Mouse (Mus musculus) WW6 (cell line): Measurements from ENCODE around the gene Chrna1.
"Not testable (repeated sequence)": the region's sequence is repeated elsewhere in the genome, so short reads cannot be mapped to it uniquely, and the experiment has no call there.

ENCODE experiments used
- DNase-seq: peaks from one replicate; pipeline ENCODE4 v3.0.0-alpha.2; 2013; ENCODE audit warnings: low read depth, low spot score

Gene Chrna1

DNA sequence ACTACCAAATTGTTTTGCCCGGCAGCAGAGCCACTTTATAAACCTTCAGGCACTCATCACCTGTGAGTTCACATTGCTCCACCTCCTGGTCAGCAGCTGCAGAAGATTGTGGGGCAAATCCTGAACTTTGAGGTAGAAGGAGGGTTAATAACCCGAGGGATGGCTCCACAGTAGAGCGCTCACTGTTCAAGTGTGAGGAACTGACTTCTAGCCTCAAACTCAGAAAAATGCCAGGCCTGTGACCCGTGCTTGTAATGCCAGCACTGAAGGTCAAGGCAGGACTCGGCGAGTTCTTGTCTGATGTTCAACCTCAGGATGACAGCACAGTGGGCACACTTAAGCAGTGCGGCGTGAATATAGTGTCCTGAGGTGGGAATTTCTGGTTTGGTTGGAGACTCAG, 22.2 kb downstream of the Chrna1 start:
- DNase-seq = no peak

DNA sequence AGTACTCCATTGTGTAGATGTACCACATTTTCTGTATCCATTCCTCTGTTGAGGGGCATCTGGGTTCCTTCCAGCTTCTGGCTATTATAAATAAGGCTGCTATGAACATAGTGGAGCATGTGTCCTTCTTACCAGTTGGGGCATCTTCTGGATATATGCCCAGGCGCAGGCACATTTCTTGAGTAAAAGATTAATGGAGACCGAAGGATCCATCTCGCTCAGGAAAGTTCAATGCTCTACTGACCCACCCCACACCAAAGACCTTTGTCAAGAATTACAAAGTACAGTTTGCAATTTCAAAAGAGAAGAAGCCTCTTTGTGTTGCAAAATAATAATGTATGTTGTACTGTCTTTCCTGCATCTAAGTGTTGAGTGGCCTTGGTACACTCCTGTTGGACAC, 23.1 kb downstream of the Chrna1 start:
- not testable (repeated sequence) for DNase-seq

DNA sequence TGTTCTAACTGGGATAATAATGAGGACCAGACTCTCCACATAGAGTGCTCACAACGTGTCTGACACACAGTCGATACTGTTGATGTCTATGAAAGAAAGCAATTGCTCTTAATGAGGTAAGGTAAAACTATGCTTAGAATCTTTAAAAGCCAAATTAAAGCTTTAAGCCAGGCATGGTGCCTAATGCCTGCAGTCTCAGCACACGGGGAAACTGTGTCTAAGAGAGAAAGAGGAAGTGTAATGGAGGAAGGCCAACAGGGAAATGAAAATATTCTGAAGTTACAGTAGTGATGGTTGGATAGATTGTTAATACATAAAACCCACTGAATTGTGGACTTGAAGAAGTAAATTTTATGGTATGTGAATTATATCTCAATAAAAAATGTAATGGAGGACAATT, 25.7 kb downstream of the Chrna1 start:
- no peak for DNase-seq

DNA sequence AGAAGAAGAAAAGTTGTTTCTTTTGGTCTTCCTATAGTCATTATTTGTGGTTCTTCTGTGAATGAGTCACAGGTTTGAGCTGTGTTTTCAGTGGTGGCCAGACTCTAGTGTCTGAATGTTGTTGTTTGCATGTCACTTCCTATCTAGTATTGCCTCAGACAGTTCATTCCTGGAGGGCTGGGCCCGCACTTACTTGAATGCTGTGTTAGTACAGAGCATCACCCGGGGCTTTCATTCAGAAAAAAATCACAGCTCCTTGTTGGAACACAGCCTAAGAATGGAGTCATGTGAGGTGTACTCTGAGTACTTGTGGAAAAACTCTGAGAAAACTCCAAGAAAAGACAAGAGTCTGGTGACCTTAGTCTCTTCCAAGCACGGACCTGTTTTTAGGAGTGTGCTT, 27.2 kb downstream of the Chrna1 start:
- DNase-seq = no peak

DNA sequence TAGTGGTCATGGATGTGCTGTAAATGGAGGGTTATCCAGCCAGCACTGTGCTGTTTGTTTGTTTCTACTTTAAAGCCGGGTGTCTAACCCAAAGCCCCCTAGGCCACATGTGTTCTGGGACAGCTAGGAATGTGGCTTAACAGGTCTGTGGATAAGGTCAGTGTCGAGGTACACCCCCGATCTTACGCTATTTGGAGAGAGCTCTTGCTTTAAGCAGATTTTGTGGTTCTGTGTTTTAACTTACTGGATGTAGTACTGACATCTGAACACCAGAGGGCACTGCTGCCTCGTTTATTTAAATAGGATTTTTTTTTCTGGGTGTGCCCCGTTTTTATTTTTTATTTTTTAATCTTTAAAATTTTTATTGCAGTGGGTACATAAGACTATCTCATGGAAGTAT, 29.4 kb downstream of the Chrna1 start:
- DNase-seq = no peak

DNA sequence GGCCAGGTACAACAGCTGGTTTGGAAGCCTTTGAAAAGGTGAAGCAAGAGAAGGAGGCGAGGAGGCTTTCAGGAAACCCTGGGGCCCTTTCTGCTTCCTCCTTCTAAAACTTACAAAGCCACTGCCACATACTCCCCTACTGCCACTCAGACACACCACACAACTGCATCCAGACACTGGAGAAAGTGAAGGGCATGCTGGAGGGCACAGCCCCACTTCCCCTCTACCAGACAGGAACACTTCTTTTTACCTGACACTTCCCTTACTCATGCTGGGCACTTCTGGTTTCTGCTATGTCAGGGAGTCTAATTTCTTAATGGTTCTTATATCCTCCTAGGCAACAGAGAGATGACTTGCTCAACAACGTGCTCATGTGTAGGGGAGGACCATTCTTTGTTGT, 31.6 kb downstream of the Chrna1 start:
- no peak for DNase-seq

DNA sequence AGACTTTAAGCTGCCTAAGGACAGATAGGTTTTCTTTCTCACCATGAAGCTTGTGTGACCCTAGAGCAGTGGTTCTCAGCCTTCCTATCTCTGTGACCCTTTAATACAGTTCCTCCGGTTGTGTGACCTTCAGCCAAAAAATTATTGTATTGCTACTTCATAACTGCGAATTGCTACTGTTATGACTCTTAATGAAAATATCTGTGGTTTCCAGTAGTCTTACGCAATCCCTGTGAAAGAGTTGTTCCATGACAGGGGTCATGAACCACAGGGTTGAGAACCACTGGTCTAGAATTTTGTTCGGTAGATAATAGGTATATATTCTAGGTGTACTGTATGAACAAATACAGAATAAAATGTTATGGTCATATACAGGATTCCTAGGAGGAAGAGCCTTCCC, 32.9 kb downstream of the Chrna1 start:
- no peak for DNase-seq

DNA sequence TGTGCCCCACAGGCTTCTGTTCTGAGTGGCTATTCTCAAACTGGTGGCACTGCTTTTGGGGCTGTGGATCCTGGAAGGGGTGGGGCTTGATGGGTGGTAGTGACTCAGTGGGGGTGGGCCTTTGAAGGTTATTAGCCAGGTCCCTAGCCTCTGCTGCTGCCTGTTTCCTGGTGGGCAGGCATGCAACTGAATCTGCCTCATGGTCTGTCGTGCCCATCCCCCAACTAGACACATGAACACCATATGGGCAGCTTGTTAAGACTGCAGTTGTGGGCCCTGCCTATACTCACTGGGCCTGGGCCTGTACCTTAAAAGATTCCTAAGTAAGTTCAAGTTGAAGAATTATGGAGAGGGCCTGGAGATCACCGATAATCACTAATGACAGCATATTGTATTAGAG, 34.6 kb downstream of the Chrna1 start:
- DNase-seq = no peak

DNA sequence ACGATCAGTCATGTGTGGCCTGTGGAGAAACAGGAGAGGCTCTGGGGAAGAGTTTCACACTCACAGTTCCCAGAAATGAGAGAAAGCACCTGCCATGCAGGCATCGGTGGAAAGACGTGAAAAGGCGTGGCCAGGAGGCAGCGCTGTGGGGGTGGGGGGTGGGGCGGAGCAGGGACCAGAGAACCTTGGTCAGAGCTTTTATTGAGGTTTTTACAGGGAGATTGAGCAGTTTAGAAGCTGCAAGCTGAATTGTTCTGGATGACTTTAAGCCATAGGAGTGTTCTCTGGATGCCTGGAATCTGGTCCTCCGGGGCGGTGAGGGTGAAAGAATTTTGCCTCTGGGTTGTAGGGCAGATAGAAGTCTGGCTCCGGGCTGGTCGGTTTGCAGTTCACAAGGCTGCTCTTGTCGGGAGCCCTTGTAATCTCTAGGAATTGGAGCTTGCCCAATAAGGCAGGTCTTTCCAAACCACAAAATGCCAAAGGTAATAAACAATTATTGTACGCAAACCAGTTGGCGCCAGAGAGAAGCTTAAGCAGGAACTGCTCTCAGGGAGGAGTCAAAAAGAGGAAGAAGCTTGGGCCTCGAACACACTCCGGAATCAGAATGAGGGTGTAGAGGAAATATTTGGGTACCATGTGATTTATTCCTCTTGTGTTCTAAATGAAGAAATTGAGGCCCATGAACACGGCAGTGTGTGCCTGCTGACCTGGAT, 39.5 kb downstream of the Chrna1 start:
- no peak for DNase-seq

DNA sequence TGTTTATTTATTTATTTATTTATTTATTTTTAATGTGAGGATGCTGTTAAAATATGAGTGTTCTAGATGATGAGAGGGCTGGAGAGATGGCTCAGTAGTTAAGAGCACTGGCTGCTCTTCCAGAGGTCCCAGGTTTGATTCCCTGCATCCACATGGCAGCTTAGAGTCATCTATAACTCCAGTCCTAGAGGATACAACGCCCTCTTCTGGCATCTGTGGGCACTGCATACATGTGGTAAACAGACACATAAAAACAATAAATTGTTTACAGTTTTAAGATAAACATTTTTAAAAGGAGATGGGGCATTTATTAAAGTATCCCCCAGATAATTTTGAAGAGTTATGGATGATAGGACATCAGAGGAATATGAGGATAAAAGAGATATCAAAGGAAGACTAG, 40.4 kb downstream of the Chrna1 start:
- no peak for DNase-seq

DNA sequence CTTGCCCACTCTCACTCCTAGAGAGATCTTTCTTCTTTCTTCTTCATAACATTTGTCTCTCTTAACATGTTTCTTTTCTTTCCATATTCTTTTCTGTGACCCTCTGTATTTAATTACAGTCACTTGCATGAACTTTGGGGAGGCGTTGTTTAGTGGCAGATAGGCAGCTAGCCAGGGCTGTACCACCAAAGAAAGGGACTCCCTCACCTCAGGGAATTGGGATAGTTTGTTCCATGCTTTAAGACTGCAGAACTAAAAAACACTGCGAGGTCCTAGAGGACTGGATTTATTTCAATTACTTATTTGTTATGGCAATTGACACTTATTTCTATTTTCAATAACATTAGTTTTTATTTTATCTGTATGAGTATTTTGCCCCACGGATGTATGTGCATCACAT, 41.0 kb downstream of the Chrna1 start:
- no peak for DNase-seq

DNA sequence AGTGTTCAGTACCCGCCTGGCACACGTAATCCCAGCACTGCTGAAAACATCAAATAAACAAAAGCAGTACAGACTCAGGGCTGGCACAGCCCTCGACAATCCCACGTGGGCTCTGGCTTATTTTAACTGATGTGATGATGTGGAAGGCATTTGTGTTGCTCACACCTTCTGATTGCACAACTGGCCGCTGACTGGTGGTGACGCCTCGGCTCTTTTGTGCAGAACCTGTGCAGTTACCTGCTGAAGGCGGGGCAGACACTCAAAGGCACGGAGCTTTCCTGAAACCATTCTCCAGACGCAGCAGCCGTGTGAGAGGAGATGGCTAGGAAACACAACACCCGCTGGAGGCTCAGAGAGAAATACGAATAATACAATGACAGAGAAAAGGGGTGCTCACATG, 41.5 kb downstream of the Chrna1 start:
- DNase-seq = no peak

DNA sequence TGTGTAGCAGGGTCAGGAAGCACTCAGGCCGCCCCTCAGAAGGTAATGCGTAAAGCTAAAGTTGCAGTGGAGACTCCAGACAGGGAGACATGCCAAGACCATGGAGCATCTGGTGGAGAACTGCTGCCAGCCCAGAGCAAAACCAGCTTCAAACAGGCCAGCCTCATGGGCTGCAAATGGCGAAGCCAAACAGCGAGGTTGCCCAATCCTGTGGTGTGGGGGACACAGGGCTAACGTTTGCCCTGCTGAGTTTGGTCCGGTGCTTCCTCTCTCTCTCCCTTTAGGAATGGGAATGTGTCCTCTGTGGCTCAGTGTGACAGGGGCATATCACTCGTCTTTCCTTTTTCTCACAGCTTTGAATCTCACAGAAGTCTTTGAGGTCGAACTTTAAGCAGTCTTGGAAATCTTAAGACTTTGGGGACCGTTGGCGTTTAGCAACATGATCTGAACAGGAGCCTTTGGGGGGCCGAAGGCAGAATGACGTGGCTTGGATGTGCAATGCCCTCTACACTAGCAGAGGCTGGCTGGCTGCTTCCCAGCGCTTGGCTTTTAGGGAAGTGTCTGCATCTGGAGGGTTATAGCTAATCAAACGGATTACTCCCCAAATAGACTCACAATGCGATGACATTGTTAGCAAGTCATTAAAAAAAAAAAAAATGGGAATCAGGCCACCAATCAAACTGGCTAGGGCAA, 43.9 kb downstream of the Chrna1 start:
- DNase-seq = no peak

DNA sequence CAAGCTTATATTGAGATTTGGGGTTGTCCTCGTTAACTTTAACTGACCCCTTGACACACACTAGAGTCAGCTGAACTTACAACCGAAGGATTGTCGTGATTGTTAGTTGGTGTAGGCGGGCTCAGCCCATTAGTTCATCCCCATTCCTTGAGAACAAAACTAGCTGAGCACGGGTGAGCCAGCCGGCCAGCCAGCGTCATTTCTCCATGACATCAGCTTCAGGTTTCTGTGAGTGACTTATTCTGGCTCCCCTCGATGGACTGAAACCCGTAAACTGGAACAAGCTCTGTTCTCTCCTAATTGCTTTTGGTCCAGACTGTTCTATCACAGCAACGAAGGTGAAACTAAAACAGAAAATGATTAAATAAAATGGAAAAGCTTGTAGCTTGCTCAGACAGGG, 45.4 kb downstream of the Chrna1 start:
- no peak for DNase-seq

DNA sequence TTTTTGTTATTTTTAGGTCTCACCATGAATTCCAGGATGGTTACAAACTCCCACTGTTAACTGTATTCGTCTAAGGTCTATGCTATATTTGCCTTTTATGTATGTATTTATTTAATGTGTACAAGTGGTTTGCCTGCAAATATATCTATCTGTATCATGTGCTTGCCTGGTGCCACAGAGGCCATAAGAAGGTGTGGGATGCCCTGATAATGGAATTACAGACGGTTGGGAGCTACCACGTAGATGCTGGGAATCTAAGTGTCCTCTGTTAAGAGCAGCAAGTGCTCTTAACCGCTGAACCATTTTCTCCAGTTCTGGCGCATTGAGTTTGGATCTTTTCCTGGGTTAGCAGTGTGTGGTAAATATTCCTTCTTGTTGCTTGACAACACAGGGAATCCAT, 49.7 kb downstream of the Chrna1 start:
- DNase-seq = no peak

DNA sequence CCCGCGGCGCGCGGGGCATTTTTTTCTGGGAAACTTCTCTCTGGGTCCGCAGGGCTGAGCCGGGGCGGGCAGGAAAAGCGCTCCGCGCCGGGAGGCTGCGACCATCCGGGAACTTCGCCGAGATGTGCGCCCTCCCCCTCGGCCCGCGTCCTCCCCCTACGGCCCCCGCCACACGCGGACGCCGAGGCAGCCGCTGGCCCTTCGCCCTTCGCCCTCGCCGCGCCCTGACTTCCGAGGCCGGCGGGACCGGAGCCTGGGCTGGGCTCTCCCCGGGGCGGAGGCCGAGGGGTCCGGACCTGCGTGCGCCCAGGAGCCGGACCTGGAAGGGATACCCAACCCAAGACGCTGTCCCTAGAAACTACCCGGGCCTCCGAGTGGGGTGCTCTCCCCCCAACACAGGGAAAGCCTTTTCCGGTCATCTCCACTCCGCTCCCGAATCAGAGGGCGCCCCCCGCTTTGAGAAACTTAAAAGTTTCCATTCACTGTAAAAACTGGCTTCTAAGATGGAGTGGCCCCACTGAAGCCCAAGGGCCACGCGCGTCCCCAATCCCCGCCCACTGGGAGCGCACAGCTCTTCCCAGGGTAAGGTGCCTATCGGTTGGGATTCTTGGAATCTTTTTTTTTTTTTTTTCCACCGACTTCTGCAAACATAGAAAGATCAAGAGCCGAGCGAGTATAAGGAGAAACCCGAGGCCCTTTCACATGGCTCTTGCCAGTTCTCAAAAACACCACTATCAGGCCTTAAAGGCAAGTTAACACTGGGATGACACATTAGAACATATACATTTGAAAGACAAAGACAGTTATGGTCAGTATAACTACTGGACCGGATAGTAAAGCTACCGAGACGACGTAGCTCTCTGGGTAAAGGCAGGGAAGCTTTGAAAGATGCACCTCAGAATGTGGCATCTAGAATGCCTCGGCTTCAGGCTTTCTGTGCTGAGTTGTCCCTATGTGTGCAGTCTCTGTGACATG, 50.5 kb downstream of the Chrna1 start, which contains the start of gene Wipf1:
Gene Wipf1, minus strand, starts transcription at position 379 of the 975 bp plus-strand sequence.
- no peak for DNase-seq

DNA sequence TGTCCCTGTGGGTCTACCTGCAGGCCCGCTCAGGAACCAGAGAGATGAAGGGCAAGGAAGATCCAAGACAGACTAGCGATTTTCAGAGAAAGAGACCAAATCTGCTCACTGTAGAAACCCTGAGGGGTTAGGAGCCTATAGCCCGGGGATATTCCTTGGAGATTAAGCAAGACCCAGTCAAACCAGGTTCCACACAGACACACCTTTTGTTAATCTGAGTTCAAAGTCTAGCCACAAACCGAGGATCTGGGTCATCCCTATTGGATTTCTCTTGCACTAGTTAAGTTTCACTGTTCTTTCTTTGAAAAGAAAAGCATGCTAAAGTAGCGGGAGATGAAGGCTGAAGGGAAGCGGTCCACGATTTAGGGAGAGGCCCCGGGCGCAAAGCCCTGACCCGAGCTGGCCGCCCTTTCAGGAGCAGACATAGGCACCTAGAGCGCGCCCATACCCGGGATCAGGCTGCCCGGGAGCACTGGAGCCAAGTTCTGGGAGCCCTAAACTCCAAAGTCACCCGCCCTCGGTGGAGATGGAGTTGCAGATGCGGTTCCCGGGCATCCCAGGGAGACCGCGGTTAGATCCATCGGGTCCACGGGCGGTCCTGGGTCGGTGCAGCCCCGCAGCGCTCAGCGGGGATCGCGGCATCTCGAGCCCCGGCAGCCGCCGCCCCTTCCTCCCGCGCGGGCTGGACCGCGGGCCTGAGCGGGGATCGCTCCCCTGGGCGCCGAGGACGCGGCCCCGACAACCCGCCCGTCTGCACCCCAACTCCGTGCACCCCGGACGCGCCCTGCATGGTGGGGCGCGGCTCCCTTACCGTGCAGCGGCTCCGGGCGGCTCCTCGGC, 51.4 kb downstream of the Chrna1 start:
- DNase-seq = no peak

DNA sequence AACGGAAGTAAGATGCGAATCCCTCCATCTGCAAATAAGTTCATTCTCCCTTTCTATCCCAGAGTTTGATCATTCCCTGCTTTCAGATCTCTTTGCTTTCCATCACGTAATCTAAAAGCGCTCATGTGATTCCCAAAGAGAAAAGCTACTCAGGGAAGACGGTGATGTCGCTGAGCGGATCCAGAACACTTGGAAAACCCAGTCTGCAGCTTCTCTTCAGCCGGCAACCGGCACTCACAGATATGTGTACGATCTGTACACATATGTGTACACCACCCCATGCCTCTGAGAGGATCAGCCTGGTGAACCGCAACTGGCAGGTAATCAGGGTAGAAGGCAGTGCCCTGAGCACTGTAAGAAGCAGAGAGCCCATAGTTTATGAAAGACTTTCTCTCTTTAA, 52.2 kb downstream of the Chrna1 start:
- DNase-seq = no peak

DNA sequence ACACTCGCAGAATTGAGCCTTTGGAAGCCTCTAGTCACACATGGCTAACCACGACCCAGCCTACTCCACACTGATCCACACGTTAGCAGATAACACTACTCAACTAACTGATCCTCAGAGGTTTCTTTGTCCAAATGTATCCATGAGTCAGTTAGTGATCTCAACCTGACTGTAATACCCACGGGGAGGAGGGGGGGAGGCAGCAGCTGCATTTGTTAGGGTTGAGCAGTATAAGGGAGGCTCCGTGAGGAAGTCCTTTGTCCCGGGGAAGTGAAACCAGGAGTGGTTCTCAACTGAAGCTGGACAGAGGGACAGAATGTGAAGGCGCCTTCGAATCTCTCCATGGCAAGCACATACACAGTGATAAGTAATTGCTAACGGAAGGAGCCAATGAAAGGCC, 53.4 kb downstream of the Chrna1 start:
- DNase-seq = no peak

DNA sequence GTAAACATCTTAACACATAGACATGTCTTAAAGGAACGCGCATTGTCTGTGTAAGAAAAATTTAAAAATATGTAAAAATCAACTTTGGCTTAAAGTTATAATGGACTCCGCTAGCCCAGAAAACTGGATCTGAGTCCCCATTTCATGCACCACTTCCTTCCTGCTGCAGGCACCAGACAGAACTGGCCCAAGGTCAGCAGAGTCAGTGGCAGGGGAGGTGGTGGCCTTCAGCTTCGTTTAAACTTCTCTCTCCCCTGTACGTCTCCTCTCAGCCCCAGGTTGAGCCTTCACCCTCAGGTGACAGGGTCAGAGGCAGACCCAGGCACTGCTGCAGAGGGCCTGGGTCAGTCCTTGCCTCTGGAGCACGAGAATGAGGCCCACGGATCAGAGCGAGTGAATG, 57.2 kb downstream of the Chrna1 start:
- DNase-seq = no peak

DNA sequence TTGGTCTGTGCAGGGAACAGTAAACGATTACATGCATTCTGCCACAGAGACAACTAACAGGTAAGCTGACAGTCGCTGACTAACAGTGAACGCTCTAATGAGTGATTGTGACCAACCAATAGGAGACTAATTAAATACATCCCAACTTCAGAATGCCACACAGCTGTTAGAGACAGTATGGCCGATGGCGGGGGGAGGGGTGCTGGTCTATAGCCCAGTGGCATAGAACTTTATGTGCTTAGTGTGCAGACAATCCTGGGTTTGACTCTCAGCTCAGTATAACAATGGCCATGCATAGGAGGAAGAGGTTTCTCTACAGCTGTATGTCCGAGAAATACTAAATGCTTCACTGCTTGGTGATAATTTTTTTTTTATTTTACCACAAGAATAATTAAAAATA, 57.8 kb downstream of the Chrna1 start:
- DNase-seq = no peak
